Mouse (Mus musculus): ENCODE results near the gene Macf1. TPM values are rescaled to one million over a fixed set of nuclear protein-coding genes. Genes with fewer than 3 reads are reported as not detected.

Macf1 gene
- polyA plus RNA-seq, 1 experiment from 2014 or later: 76.5 TPM

DNA sequence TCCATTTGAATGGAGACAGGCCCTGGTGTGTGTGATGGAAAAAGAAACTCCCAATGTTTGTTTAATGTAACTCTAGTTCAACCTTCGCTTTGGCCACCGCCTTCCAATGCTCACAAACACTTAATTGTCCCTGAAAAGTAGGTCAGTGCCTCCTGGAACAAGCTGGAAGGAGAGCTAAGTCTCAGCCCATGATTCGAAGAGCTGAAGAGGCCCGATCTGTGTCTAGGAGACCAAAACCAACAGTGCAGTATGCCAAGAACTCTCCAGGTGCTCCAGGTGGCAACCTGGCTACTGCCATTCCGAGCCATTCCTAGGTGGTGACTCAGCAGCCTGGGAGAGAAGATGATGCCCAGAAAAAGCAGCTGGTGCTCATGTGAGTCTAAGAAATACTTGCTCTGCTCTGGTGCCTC lies 60.4 kb downstream of the Macf1 start:
- Histone ChIP-seq H3K4me3 (ENCODE audit: low read depth, low read length) (no peak overlapping the region), H3K4me1 (ENCODE audit: control insufficient read depth, insufficient read depth, low read length) (peaks cover 6% of the 10 kb centered on the region; the same call in 1 of the 2 replicates), H3K9ac (ENCODE audit: low read length) (no peak overlapping the region), H3K27me3 (replicated peaks; ENCODE audit: control insufficient read depth, insufficient read depth, low read length) (no peaks in the 10 kb centered on the region), H3K9me3 (replicated peaks; ENCODE audit: control insufficient read depth, low read length) (no peaks in the 10 kb centered on the region), H3K4me2 (ENCODE audit: low read length) (no peak overlapping the region), H3K36me3 (ENCODE audit: control insufficient read depth, insufficient read depth, low read length) (no peaks in the 10 kb centered on the region), H3K27ac (ENCODE audit: low read depth, low read length) (no peak overlapping the region)
- WGBS: 87% methylated on average over 5 of the region's 5 CpGs
- ATAC-seq (no peak), DNase-seq (ENCODE audit: low spot score) (no peak)

DNA sequence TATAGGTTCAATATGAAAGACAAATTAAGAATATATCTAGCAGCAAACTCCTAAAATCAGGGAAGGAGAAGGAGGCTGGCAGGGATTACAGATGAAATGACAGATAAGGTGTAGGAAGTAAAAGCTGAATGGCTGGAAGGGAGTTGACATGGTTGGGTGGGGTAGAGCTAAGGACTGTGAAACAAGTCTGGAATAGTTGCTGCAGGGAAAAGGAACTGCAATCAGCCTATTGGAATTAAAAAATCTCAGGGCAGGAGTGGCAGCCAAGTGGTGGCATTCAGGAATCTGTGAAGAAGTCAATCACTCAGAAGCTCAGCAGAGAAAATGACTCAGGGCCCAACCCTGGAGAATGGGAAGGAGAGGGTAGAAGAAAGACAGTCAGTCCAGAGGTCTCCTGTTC lies 62.4 kb downstream of the Macf1 start:
- Histone ChIP-seq H3K9me3 (replicated peaks; ENCODE audit: control insufficient read depth, low read length) (no peaks in the 10 kb centered on the region), H3K36me3 (ENCODE audit: control insufficient read depth, insufficient read depth, low read length) (no peaks in the 10 kb centered on the region), H3K27me3 (replicated peaks; ENCODE audit: control insufficient read depth, insufficient read depth, low read length) (no peaks in the 10 kb centered on the region), H3K4me1 (ENCODE audit: control insufficient read depth, insufficient read depth, low read length) (peaks cover 6% of the 10 kb centered on the region; the same call in 1 of the 2 replicates), H3K4me2 (ENCODE audit: low read length) (no peak overlapping the region), H3K9ac (ENCODE audit: low read length) (no peak overlapping the region), H3K27ac (ENCODE audit: low read depth, low read length) (no peak overlapping the region), H3K4me3 (ENCODE audit: low read depth, low read length) (no peak overlapping the region)
- ATAC-seq (no peak), DNase-seq (ENCODE audit: low spot score) (no peak)

DNA sequence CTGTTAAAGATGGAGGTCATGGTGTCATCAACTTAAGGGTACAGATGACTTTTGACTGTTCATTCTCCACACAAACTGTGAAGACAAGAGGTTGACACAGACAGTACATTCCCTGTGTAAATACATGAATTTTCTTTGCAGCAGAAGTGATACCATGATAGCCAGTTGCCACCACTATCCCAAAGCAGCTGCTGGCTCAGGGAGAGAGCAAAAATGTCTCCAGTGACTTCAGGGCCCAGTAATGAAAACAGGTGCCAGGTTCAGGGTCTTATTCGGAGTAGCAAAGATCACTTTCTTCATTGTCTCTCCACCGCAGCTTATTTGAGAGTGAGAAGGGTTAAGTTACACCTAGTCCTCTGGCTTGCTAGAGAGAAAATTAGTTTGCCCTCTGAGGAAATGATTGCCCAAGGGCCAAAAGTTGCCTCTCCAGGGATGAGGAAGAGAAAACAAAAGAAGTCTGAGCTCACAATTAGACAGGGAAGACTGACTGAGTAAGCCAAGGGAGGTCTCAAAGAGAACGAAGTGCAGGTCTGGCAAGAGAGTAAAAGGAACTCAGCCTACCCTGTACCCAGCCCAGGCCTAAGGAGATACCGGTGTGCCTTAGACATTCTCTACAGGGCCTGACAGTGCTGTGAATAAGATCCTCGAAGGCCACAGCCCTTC lies 66.3 kb downstream of the Macf1 start:
- no peak overlapping the region for H3K4me2 ChIP-seq (ENCODE audit: low read length)
- H3K27ac ChIP-seq (ENCODE audit: low read depth, low read length): no peak overlapping the region
- no peaks in the 10 kb centered on the region for H3K4me1 ChIP-seq (ENCODE audit: control insufficient read depth, insufficient read depth, low read length)
- WGBS: 62% methylated on average over 5 of the region's 5 CpGs
- no peak for DNase-seq (ENCODE audit: low spot score)
- H3K9ac ChIP-seq (ENCODE audit: low read length): no peak overlapping the region
- H3K9me3 ChIP-seq (replicated peaks; ENCODE audit: control insufficient read depth, low read length): no peaks in the 10 kb centered on the region
- H3K27me3 ChIP-seq (replicated peaks; ENCODE audit: control insufficient read depth, insufficient read depth, low read length): no peaks in the 10 kb centered on the region
- H3K4me3 ChIP-seq (ENCODE audit: low read depth, low read length): no peak overlapping the region
- H3K36me3 ChIP-seq (ENCODE audit: control insufficient read depth, insufficient read depth, low read length): no peaks in the 10 kb centered on the region
- ATAC-seq: no peak

DNA sequence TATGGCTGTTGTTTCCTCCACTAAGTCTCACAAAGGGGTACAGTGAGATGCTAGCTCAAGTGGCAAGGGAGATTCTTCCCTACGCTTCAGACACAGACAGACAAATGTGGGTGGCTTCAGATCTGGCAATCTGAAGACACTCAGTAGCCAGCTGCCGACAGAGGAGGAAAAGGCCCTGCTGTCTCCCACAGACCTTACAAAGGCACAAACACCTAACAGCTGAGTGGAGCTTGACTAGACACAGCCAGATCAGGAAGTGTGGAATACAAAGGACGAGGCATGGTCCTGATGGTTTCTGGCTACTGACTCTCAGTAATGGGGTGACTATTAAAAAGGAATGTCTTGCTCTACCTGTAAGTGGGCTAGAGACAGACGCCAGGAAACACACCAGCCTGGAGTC lies 67.2 kb downstream of the Macf1 start:
- no peak for DNase-seq (ENCODE audit: low spot score)
- 0 out of 2 replicates have a peak overlapping the region, but pooled peaks have one; percentile 46 for H3K27ac ChIP-seq (ENCODE audit: low read depth, low read length)
- ATAC-seq: no peak
- H3K27me3 ChIP-seq (replicated peaks; ENCODE audit: control insufficient read depth, insufficient read depth, low read length): no peaks in the 10 kb centered on the region
- H3K36me3 ChIP-seq (ENCODE audit: control insufficient read depth, insufficient read depth, low read length): no peaks in the 10 kb centered on the region
- 62% methylated on average over 4 of the region's 4 CpGs for WGBS
- H3K4me2 ChIP-seq (ENCODE audit: low read length): no peak overlapping the region
- H3K9me3 ChIP-seq (replicated peaks; ENCODE audit: control insufficient read depth, low read length): no peaks in the 10 kb centered on the region
- no peak overlapping the region for H3K4me3 ChIP-seq (ENCODE audit: low read depth, low read length)
- no peaks in the 10 kb centered on the region for H3K4me1 ChIP-seq (ENCODE audit: control insufficient read depth, insufficient read depth, low read length)
- H3K9ac ChIP-seq (ENCODE audit: low read length): no peak overlapping the region

DNA sequence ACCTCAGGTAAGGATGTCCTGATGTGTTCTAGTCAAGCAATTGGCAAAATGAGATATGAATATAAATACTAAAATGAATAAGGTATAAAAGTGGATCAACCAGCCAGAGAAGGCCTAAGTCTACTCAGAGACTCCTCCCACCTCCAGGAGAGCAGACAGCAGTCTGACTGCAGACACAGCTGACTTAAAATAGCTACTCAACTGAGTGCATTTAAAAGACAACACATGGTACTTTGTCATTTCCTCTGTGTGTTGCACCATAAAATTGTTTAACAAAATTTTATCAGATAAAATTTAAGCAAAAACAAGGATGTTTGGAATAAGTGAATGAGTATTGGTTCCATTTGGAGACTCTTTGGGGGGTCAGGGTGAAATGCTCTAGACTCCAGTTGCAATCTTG lies 67.7 kb downstream of the Macf1 start:
- H3K27ac ChIP-seq (ENCODE audit: low read depth, low read length): 0 out of 2 replicates have a peak overlapping the region, but pooled peaks have one; percentile 46
- H3K4me2 ChIP-seq (ENCODE audit: low read length): no peak overlapping the region
- ATAC-seq: no peak

DNA sequence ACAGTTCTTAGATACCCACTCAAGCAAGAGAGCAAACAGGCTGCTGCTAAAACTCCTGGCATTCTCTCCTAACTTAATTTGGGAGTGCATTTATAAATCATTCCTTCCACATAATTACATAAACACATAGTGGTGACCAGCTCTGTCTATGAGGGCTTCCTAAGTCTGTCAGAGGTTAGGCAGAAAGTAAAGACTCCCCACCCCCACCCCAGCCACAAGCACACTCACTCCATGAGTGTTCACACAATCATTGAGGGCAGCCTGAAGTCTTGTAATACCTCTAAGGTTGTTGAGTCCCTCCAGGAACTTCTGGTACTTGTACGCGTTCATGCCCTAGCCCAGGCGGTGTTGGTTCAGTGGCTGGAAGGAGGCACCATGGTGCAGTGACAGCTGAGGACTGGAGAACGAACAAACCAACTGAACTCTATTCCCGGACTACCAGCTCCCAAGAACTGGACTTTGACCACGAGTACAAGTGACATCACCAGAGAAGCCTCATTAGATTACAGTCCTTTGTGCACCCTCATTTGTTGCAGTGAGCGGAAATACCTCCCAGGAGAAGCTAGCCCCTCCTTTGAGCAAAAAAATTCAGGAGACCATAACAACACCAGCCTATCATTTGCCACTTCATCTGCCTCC lies 70.7 kb downstream of the Macf1 start:
- Histone ChIP-seq H3K4me1 (ENCODE audit: control insufficient read depth, insufficient read depth, low read length) (no peaks in the 10 kb centered on the region), H3K27ac (ENCODE audit: low read depth, low read length) (no peak overlapping the region), H3K4me3 (ENCODE audit: low read depth, low read length) (no peak overlapping the region), H3K9ac (ENCODE audit: low read length) (no peak overlapping the region), H3K27me3 (replicated peaks; ENCODE audit: control insufficient read depth, insufficient read depth, low read length) (no peaks in the 10 kb centered on the region), H3K9me3 (replicated peaks; ENCODE audit: control insufficient read depth, low read length) (no peaks in the 10 kb centered on the region), H3K36me3 (ENCODE audit: control insufficient read depth, insufficient read depth, low read length) (no peaks in the 10 kb centered on the region), H3K4me2 (ENCODE audit: low read length) (no peak overlapping the region)
- no peak for DNase-seq (ENCODE audit: low spot score)
- no peak for ATAC-seq
- 50% methylated on average over 7 of the region's 7 CpGs for WGBS

More for the DNA sequence above, 67.7 kb downstream of the Macf1 start:
- no peaks in the 10 kb centered on the region for H3K27me3 ChIP-seq (replicated peaks; ENCODE audit: control insufficient read depth, insufficient read depth, low read length)
- no peaks in the 10 kb centered on the region for H3K9me3 ChIP-seq (replicated peaks; ENCODE audit: control insufficient read depth, low read length)
- DNase-seq (ENCODE audit: low spot score): no peak
- H3K36me3 ChIP-seq (ENCODE audit: control insufficient read depth, insufficient read depth, low read length): no peaks in the 10 kb centered on the region
- no peaks in the 10 kb centered on the region for H3K4me1 ChIP-seq (ENCODE audit: control insufficient read depth, insufficient read depth, low read length)
- no peak overlapping the region for H3K4me3 ChIP-seq (ENCODE audit: low read depth, low read length)
- no peak overlapping the region for H3K9ac ChIP-seq (ENCODE audit: low read length)

DNA sequence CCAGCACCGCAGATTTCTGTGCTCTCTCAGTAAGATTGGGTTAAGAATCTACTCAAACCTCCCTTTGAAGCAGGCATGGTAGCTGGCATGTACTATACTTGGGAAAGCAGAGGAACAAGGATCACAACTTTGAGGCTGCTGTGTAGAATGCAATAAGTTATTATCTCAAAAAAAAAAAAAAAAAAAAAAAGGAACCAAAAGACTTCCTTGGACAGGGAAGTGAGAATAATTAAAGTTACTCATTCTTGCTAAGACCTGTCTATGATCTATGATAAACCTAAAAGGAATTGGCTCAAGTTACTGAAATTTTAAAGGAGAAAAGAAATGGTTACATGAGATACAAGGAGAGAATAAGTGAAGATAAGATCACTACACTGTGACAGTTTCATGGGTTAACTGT lies 72.2 kb downstream of the Macf1 start:
- no peak overlapping the region for H3K9ac ChIP-seq (ENCODE audit: low read length)
- H3K4me2 ChIP-seq (ENCODE audit: low read length): no peak overlapping the region
- no peak for DNase-seq (ENCODE audit: low spot score)
- H3K27ac ChIP-seq (ENCODE audit: low read depth, low read length): no peak overlapping the region
- no peak overlapping the region for H3K4me3 ChIP-seq (ENCODE audit: low read depth, low read length)
- no peaks in the 10 kb centered on the region for H3K27me3 ChIP-seq (replicated peaks; ENCODE audit: control insufficient read depth, insufficient read depth, low read length)
- H3K36me3 ChIP-seq (ENCODE audit: control insufficient read depth, insufficient read depth, low read length): no peaks in the 10 kb centered on the region
- no peak for ATAC-seq
- H3K9me3 ChIP-seq (replicated peaks; ENCODE audit: control insufficient read depth, low read length): 0 out of 2 replicates have a peak, but pooled peaks cover 2% of the 10 kb centered on the region
- 97% methylated on average over 1 of the region's 1 CpGs for WGBS
- H3K4me1 ChIP-seq (ENCODE audit: control insufficient read depth, insufficient read depth, low read length): no peaks in the 10 kb centered on the region

DNA sequence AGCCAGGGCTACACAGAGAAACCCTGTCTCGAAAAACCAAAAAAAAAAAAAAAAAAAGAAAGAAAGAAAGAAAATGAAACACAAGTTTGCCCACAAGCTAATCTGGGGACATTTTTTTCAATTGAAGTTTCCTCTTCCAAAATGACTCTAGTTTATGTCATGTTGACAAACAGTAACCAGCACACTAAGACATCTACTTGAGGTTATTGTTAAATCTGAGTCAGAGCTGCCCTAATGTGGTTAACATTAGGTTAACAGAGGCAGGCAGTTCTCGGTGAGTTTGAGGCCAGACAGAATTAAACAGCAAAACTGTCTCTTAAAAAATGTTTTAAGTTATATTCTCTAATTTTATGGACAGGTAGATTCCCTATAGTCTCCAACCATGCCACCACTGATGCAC lies 72.9 kb downstream of the Macf1 start:
- ATAC-seq: no peak
- H3K9me3 ChIP-seq (replicated peaks; ENCODE audit: control insufficient read depth, low read length): 0 out of 2 replicates have a peak, but pooled peaks cover 2% of the 10 kb centered on the region
- no peak overlapping the region for H3K4me2 ChIP-seq (ENCODE audit: low read length)
- H3K9ac ChIP-seq (ENCODE audit: low read length): no peak overlapping the region
- H3K27me3 ChIP-seq (replicated peaks; ENCODE audit: control insufficient read depth, insufficient read depth, low read length): no peaks in the 10 kb centered on the region
- no peaks in the 10 kb centered on the region for H3K4me1 ChIP-seq (ENCODE audit: control insufficient read depth, insufficient read depth, low read length)
- H3K4me3 ChIP-seq (ENCODE audit: low read depth, low read length): no peak overlapping the region
- no peak for DNase-seq (ENCODE audit: low spot score)
- WGBS: 87% methylated on average over 2 of the region's 2 CpGs
- H3K36me3 ChIP-seq (ENCODE audit: control insufficient read depth, insufficient read depth, low read length): no peaks in the 10 kb centered on the region
- H3K27ac ChIP-seq (ENCODE audit: low read depth, low read length): no peak overlapping the region

DNA sequence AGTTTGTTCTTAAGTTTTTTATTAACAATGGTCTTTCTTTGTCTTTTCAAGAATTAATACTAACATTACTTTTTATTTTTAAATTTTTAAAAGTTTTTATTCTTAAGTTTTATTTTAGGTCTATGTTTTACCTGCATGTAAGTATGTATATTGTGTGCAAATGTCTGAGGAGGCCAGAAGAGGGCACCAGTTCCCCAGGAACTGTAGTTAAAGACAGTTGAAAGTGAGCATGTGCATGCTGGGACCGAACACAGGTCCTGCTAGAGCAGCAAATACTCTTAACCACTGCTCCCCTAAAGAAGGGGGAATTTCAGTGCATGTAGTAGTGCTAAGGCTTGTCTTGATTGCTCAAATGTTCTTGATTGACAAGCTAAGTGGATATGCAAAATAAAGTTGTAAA lies 77.0 kb downstream of the Macf1 start:
- Histone ChIP-seq H3K36me3 (ENCODE audit: control insufficient read depth, insufficient read depth, low read length) (no peaks in the 10 kb centered on the region), H3K9ac (ENCODE audit: low read length) (no peak overlapping the region), H3K9me3 (replicated peaks; ENCODE audit: control insufficient read depth, low read length) (0 out of 2 replicates have a peak, but pooled peaks cover 2% of the 10 kb centered on the region), H3K27me3 (replicated peaks; ENCODE audit: control insufficient read depth, insufficient read depth, low read length) (no peaks in the 10 kb centered on the region), H3K27ac (ENCODE audit: low read depth, low read length) (no peak overlapping the region), H3K4me3 (ENCODE audit: low read depth, low read length) (no peak overlapping the region), H3K4me1 (ENCODE audit: control insufficient read depth, insufficient read depth, low read length) (peaks cover 6% of the 10 kb centered on the region; the same call in 1 of the 2 replicates), H3K4me2 (ENCODE audit: low read length) (no peak overlapping the region)
- no peak for DNase-seq (ENCODE audit: low spot score)
- 88% methylated on average over 1 of the region's 1 CpGs for WGBS
- ATAC-seq: no peak
